Mouse (Mus musculus): Measurements from ENCODE around the gene Nr1d1. TPM values are rescaled to one million over a fixed set of nuclear protein-coding genes. Genes with fewer than 3 reads are reported as not detected.

The Nr1d1 gene
- total and polyA plus RNA-seq, 2 experiments from 2014 or later = 10.7 to 21.0 TPM

- Histone ChIP-seq H3K9ac (replicated peaks; ENCODE audit: low read depth, low read length) (no peak overlapping the region), H3K27me3 (ENCODE audit: control insufficient read depth, insufficient read depth, low read length) (no peaks in the 10 kb centered on the region), H3K4me3 (ENCODE audit: low read depth, low read length) (no peak overlapping the region), H3K9me3 (replicated peaks; ENCODE audit: control insufficient read depth, low read length) (no peaks in the 10 kb centered on the region), H3K36me3 (replicated peaks; ENCODE audit: control insufficient read depth, insufficient read depth, low read length) (peaks cover 14% of the 10 kb centered on the region), H3K4me2 (ENCODE audit: low read depth, low read length) (no peak overlapping the region), H3K27ac (ENCODE audit: low read depth) (no peak overlapping the region), H3K4me1 (ENCODE audit: control insufficient read depth, insufficient read depth) (peaks cover 14% of the 10 kb centered on the region)
- DNase-seq (ENCODE audit: low spot score) (no peak), ATAC-seq (ENCODE audit: insufficient read depth, low read depth) (no peak)
- no peak for TF ChIP-seq EP300 (IDR thresholded peaks at IDR 0.05; ENCODE audit: low read depth)
- no peak for TF ChIP-seq CTCF (IDR thresholded peaks at IDR 0.05; ENCODE audit: low read depth)
- 93% methylated on average over 15 of the region's 15 CpGs for WGBS
Measured at GRCm38 (mm10) chr11:98725926-98726506, 49.1 kb downstream of the Nr1d1 start.

GRCm38 (mm10) chr11:98723098-98723497 is 52.0 kb downstream of the Nr1d1 start:
- Histone ChIP-seq H3K4me1 (ENCODE audit: control insufficient read depth, insufficient read depth) (peaks cover 17% of the 10 kb centered on the region; the same call in 1 of the 2 replicates), H3K9me3 (replicated peaks; ENCODE audit: control insufficient read depth, low read length) (no peaks in the 10 kb centered on the region), H3K9ac (replicated peaks; ENCODE audit: low read depth, low read length) (no peak overlapping the region), H3K4me3 (ENCODE audit: low read depth, low read length) (no peak overlapping the region), H3K36me3 (replicated peaks; ENCODE audit: control insufficient read depth, insufficient read depth, low read length) (peaks cover 14% of the 10 kb centered on the region), H3K27ac (ENCODE audit: low read depth) (no peak overlapping the region), H3K27me3 (ENCODE audit: control insufficient read depth, insufficient read depth, low read length) (no peaks in the 10 kb centered on the region), H3K4me2 (ENCODE audit: low read depth, low read length) (no peak overlapping the region)
- ATAC-seq (ENCODE audit: insufficient read depth, low read depth) (no peak), DNase-seq (ENCODE audit: low spot score) (no peak)
- whole genome bisulfite sequencing = 67% methylated on average over 7 of the region's 7 CpGs
- no peak for TF ChIP-seq CTCF (IDR thresholded peaks at IDR 0.05; ENCODE audit: low read depth)
- no peak for TF ChIP-seq EP300 (IDR thresholded peaks at IDR 0.05; ENCODE audit: low read depth)

- Histone ChIP-seq H3K27me3 (ENCODE audit: control insufficient read depth, insufficient read depth, low read length) (no peaks in the 10 kb centered on the region), H3K9me3 (replicated peaks; ENCODE audit: control insufficient read depth, low read length) (no peaks in the 10 kb centered on the region), H3K4me3 (ENCODE audit: low read depth, low read length) (no peak overlapping the region), H3K9ac (replicated peaks; ENCODE audit: low read depth, low read length) (0 out of 2 replicates have a peak overlapping the region, but pooled peaks have one; percentile 18), H3K27ac (ENCODE audit: low read depth) (peak overlapping the region; percentile 90), H3K4me1 (ENCODE audit: control insufficient read depth, insufficient read depth) (peaks cover 17% of the 10 kb centered on the region; the same call in 1 of the 2 replicates), H3K4me2 (ENCODE audit: low read depth, low read length) (no peak overlapping the region), H3K36me3 (replicated peaks; ENCODE audit: control insufficient read depth, insufficient read depth, low read length) (peaks cover 7% of the 10 kb centered on the region; the same call in 1 of the 2 replicates)
- TF ChIP-seq CTCF (IDR thresholded peaks at IDR 0.05; ENCODE audit: low read depth) = peak; percentile 63
- TF ChIP-seq EP300 (IDR thresholded peaks at IDR 0.05; ENCODE audit: low read depth) = peak; percentile 86
- 31% methylated on average over 24 of the region's 24 CpGs for WGBS
- peak; percentile 90 for ATAC-seq (ENCODE audit: insufficient read depth, low read depth)
- DNase-seq (ENCODE audit: low spot score) = peak; percentile 95
Measured at GRCm38 (mm10) chr11:98721458-98722226, 53.5 kb downstream of the Nr1d1 start.

- Histone ChIP-seq H3K27me3 (ENCODE audit: control insufficient read depth, insufficient read depth, low read length) (no peaks in the 10 kb centered on the region), H3K9ac (replicated peaks; ENCODE audit: low read depth, low read length) (no peak overlapping the region), H3K4me1 (ENCODE audit: control insufficient read depth, insufficient read depth) (peaks cover 17% of the 10 kb centered on the region; the same call in 1 of the 2 replicates), H3K4me2 (ENCODE audit: low read depth, low read length) (no peak overlapping the region), H3K9me3 (replicated peaks; ENCODE audit: control insufficient read depth, low read length) (no peaks in the 10 kb centered on the region), H3K36me3 (replicated peaks; ENCODE audit: control insufficient read depth, insufficient read depth, low read length) (peaks cover 14% of the 10 kb centered on the region; the same call in 1 of the 2 replicates), H3K4me3 (ENCODE audit: low read depth, low read length) (no peak overlapping the region), H3K27ac (ENCODE audit: low read depth) (peak overlapping the region; percentile 90)
- ATAC-seq (ENCODE audit: insufficient read depth, low read depth) (no peak), DNase-seq (ENCODE audit: low spot score) (no peak)
- WGBS = 55% methylated on average over 2 of the region's 2 CpGs
- no peak for TF ChIP-seq EP300 (IDR thresholded peaks at IDR 0.05; ENCODE audit: low read depth)
- TF ChIP-seq CTCF (IDR thresholded peaks at IDR 0.05; ENCODE audit: low read depth) = no peak
Measured at GRCm38 (mm10) chr11:98720756-98721155, 54.4 kb downstream of the Nr1d1 start.

Other genes with a start within 250 kb of the Nr1d1 start
- gene Ikzf3, start 229.3 kb downstream of the Nr1d1 start, total RNA-seq (2014; rRNA removed; ENCODE audit: low replicate concordance) = 8.3 TPM in 1 of 2 replicates, not detected in the other
- gene Ikzf3, start 229.3 kb downstream of the Nr1d1 start, polyA plus RNA-seq (2015; fragmentation: Nextera tagmentation; extraction: Ambion mirVana) = 0.15 TPM in 1 of 2 replicates, not detected in the other
- gene Zpbp2, start 224.2 kb downstream of the Nr1d1 start, total RNA-seq (2014; rRNA removed; ENCODE audit: low replicate concordance) = not detected in 2 replicates
- 0.14 and 0.23 TPM in 2 replicates for gene Zpbp2, start 224.2 kb downstream of the Nr1d1 start, polyA plus RNA-seq (2015; fragmentation: Nextera tagmentation; extraction: Ambion mirVana)
- gene Ormdl3, start 188.0 kb downstream of the Nr1d1 start, total RNA-seq (2014; rRNA removed; ENCODE audit: low replicate concordance) = 36.1 and 44.8 TPM in 2 replicates
- 49.4 and 50.2 TPM in 2 replicates for gene Ormdl3, start 188.0 kb downstream of the Nr1d1 start, polyA plus RNA-seq (2015; fragmentation: Nextera tagmentation; extraction: Ambion mirVana)
- gene Lrrc3c, start 177.0 kb downstream of the Nr1d1 start, total RNA-seq (2014; rRNA removed; ENCODE audit: low replicate concordance) = not detected in 2 replicates
- gene Lrrc3c, start 177.0 kb downstream of the Nr1d1 start, polyA plus RNA-seq (2015; fragmentation: Nextera tagmentation; extraction: Ambion mirVana) = not detected in 2 replicates
- gene Gm12355, start 149.7 kb downstream of the Nr1d1 start, total RNA-seq (2014; rRNA removed; ENCODE audit: low replicate concordance) = 0.15 and 0.19 TPM in 2 replicates
- 0.23 and 0.26 TPM in 2 replicates for gene Gm12355, start 149.7 kb downstream of the Nr1d1 start, polyA plus RNA-seq (2015; fragmentation: Nextera tagmentation; extraction: Ambion mirVana)
- not detected in 2 replicates for gene Gsdma3, start 149.0 kb downstream of the Nr1d1 start, total RNA-seq (2014; rRNA removed; ENCODE audit: low replicate concordance)
- gene Gsdma3, start 149.0 kb downstream of the Nr1d1 start, polyA plus RNA-seq (2015; fragmentation: Nextera tagmentation; extraction: Ambion mirVana) = not detected in 2 replicates
- not detected in 2 replicates for gene Gsdma2, start 128.6 kb downstream of the Nr1d1 start, total RNA-seq (2014; rRNA removed; ENCODE audit: low replicate concordance)
- gene Gsdma2, start 128.6 kb downstream of the Nr1d1 start, polyA plus RNA-seq (2015; fragmentation: Nextera tagmentation; extraction: Ambion mirVana) = not detected in 2 replicates
- not detected in 2 replicates for gene Gsdma, start 111.0 kb downstream of the Nr1d1 start, total RNA-seq (2014; rRNA removed; ENCODE audit: low replicate concordance)
- gene Gsdma, start 111.0 kb downstream of the Nr1d1 start, polyA plus RNA-seq (2015; fragmentation: Nextera tagmentation; extraction: Ambion mirVana) = not detected in 2 replicates
- 96.4 and 130 TPM in 2 replicates for gene Psmd3, start 92.8 kb downstream of the Nr1d1 start, total RNA-seq (2014; rRNA removed; ENCODE audit: low replicate concordance)
- gene Psmd3, start 92.8 kb downstream of the Nr1d1 start, polyA plus RNA-seq (2015; fragmentation: Nextera tagmentation; extraction: Ambion mirVana) = 134 and 147 TPM in 2 replicates
- gene Csf3, start 74.1 kb downstream of the Nr1d1 start, total RNA-seq (2014; rRNA removed; ENCODE audit: low replicate concordance) = 0.23 TPM in 1 of 2 replicates, not detected in the other
- gene Csf3, start 74.1 kb downstream of the Nr1d1 start, polyA plus RNA-seq (2015; fragmentation: Nextera tagmentation; extraction: Ambion mirVana) = not detected in 2 replicates
- 39.9 and 48.0 TPM in 2 replicates for gene Med24, start 45.9 kb downstream of the Nr1d1 start, total RNA-seq (2014; rRNA removed; ENCODE audit: low replicate concordance)
- gene Med24, start 45.9 kb downstream of the Nr1d1 start, polyA plus RNA-seq (2015; fragmentation: Nextera tagmentation; extraction: Ambion mirVana) = 21.9 and 23.3 TPM in 2 replicates
- 188 and 234 TPM in 2 replicates for gene Thra, start 34.7 kb downstream of the Nr1d1 start, total RNA-seq (2014; rRNA removed; ENCODE audit: low replicate concordance)
- gene Thra, start 34.7 kb downstream of the Nr1d1 start, polyA plus RNA-seq (2015; fragmentation: Nextera tagmentation; extraction: Ambion mirVana) = 40.8 and 44.0 TPM in 2 replicates
- gene Msl1, start 20.2 kb upstream of the Nr1d1 start, total RNA-seq (2014; rRNA removed; ENCODE audit: low replicate concordance) = 47.4 and 54.6 TPM in 2 replicates
- gene Msl1, start 20.2 kb upstream of the Nr1d1 start, polyA plus RNA-seq (2015; fragmentation: Nextera tagmentation; extraction: Ambion mirVana) = 11.3 and 12.6 TPM in 2 replicates
- 6.8 and 9.7 TPM in 2 replicates for gene Casc3, start 29.6 kb upstream of the Nr1d1 start, total RNA-seq (2014; rRNA removed; ENCODE audit: low replicate concordance)
- 11.6 and 11.9 TPM in 2 replicates for gene Casc3, start 29.6 kb upstream of the Nr1d1 start, polyA plus RNA-seq (2015; fragmentation: Nextera tagmentation; extraction: Ambion mirVana)
- gene Rapgefl1, start 61.5 kb upstream of the Nr1d1 start, total RNA-seq (2014; rRNA removed; ENCODE audit: low replicate concordance) = 0.77 and 0.80 TPM in 2 replicates
- 0.41 and 0.55 TPM in 2 replicates for gene Rapgefl1, start 61.5 kb upstream of the Nr1d1 start, polyA plus RNA-seq (2015; fragmentation: Nextera tagmentation; extraction: Ambion mirVana)
- 3.4 and 6.2 TPM in 2 replicates for gene Wipf2, start 88.3 kb upstream of the Nr1d1 start, total RNA-seq (2014; rRNA removed; ENCODE audit: low replicate concordance)
- gene Wipf2, start 88.3 kb upstream of the Nr1d1 start, polyA plus RNA-seq (2015; fragmentation: Nextera tagmentation; extraction: Ambion mirVana) = 1.5 and 1.8 TPM in 2 replicates
- 1.4 and 2.2 TPM in 2 replicates for gene Cdc6, start 132.5 kb upstream of the Nr1d1 start, total RNA-seq (2014; rRNA removed; ENCODE audit: low replicate concordance)
- gene Cdc6, start 132.5 kb upstream of the Nr1d1 start, polyA plus RNA-seq (2015; fragmentation: Nextera tagmentation; extraction: Ambion mirVana) = 4.2 and 4.5 TPM in 2 replicates
- 24.0 and 36.2 TPM in 2 replicates for gene Rara, start 152.5 kb upstream of the Nr1d1 start, total RNA-seq (2014; rRNA removed; ENCODE audit: low replicate concordance)
- gene Rara, start 152.5 kb upstream of the Nr1d1 start, polyA plus RNA-seq (2015; fragmentation: Nextera tagmentation; extraction: Ambion mirVana) = 14.7 and 15.8 TPM in 2 replicates
- gene Gjd3, start 207.7 kb upstream of the Nr1d1 start, total RNA-seq (2014; rRNA removed; ENCODE audit: low replicate concordance) = 4.2 and 14.7 TPM in 2 replicates
- gene Gjd3, start 207.7 kb upstream of the Nr1d1 start, polyA plus RNA-seq (2015; fragmentation: Nextera tagmentation; extraction: Ambion mirVana) = 5.8 and 6.3 TPM in 2 replicates
- gene Top2a, start 248.9 kb upstream of the Nr1d1 start, total RNA-seq (2014; rRNA removed; ENCODE audit: low replicate concordance) = 52.9 and 91.1 TPM in 2 replicates
- gene Top2a, start 248.9 kb upstream of the Nr1d1 start, polyA plus RNA-seq (2015; fragmentation: Nextera tagmentation; extraction: Ambion mirVana) = 38.2 and 38.9 TPM in 2 replicates

Measured in heart, postnatal 0 days (tissue).